10 mouse cellular contexts compared by ENCODE assay signal in the genomic region with DNA sequence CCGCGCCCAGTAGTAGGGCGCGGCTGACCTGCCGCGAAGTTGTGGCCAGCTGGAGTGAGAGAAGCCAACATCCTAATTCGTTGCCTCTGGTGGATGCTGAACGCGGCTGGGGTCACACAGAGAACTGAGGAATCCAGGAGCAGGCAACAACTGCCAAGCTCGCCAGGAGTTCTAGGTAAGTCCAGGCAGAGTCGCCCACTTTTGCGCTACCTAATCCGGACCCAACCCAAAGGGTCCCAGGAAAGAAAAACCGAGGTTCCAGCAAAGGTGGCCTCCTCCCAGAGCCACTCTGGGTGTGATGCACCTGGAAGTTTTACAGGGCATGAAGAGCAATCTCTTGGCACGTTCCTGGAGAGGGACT. TPM values are rescaled to one million over a fixed set of nuclear protein-coding genes. Genes with fewer than 3 reads are reported as not detected.
A peak's percentile ranks its signal among the peaks of the same experiment; 100 is the strongest.
DNase-seq lines count a peak whose midpoint lies in the region; ATAC-seq and TF ChIP-seq lines count a peak whose summit lies in the region.
"Had no signal": no experiment of that assay in that cellular context is flagged by ENCODE, and none has a peak within 500 bp of the region (broad histone marks: within the 10 kb centered on the region; RNA-seq: fewer than 3 reads in every experiment).

No protein-coding gene starts in this region.

- no peak for TF ChIP-seq CTCF in heart, postnatal 0 days (IDR thresholded peaks at IDR 0.05; ENCODE audit: low read depth)
- TF ChIP-seq CTCF in forebrain, postnatal 0 days (IDR thresholded peaks at IDR 0.05; ENCODE audit: low read depth): no peak

- H3K4me2 ChIP-seq in heart, postnatal 0 days (ENCODE audit: low read depth, low read length): peak overlapping the region; percentile 67
- peak overlapping the region; percentile 49 for H3K4me2 ChIP-seq in embryonic facial prominence, embryonic 12.5 days (replicated peaks)
- peak overlapping the region; percentile 72 for H3K4me2 ChIP-seq in forebrain, postnatal 0 days (ENCODE audit: low read depth)
- peak overlapping the region; percentile 78 for H3K4me2 ChIP-seq in midbrain, embryonic 14.5 days (ENCODE audit: low read length)

- no peak for DNase-seq in heart, postnatal 0 days (ENCODE audit: low spot score)
- DNase-seq in heart, postnatal 10 days: no peak
- DNase-seq in forebrain, postnatal 0 days: no peak
- no peak for DNase-seq in midbrain, embryonic 14.5 days
- DNase-seq in adrenal gland, adult 2 months: no peak
- no peak for DNase-seq in urinary bladder, postnatal 4 days (ENCODE audit: low spot score in 2 of 2)
- no peak for DNase-seq in gastrocnemius, postnatal 4 days (ENCODE audit: low spot score in 2 of 2)
- DNase-seq: adrenal gland, adult 8-10 months; gastrocnemius, adult 2 months had no signal

- intact Hi-C loops in heart, postnatal 10 days (cut with DNase I): no loop called here

- no peak overlapping the region for H3K27ac ChIP-seq in heart, postnatal 0 days (ENCODE audit: low read depth)
- H3K27ac ChIP-seq in embryonic facial prominence, embryonic 12.5 days: no peak overlapping the region
- H3K27ac ChIP-seq in forebrain, postnatal 0 days (ENCODE audit: low read depth, low read length): peak overlapping the region; percentile 84
- H3K27ac ChIP-seq in midbrain, embryonic 14.5 days (replicated peaks; ENCODE audit: low read depth, low read length): no peak overlapping the region
- H3K27ac ChIP-seq: gastrocnemius, adult 2 months had no signal

- 9% methylated on average over 15 of the region's 15 CpGs for WGBS in heart, postnatal 0 days
- WGBS in embryonic facial prominence, embryonic 12.5 days: 5% methylated on average over 15 of the region's 15 CpGs
- WGBS in forebrain, postnatal 0 days: 6% methylated on average over 15 of the region's 15 CpGs
- 2% methylated on average over 15 of the region's 15 CpGs for WGBS in midbrain, embryonic 14.5 days

- H3K9ac ChIP-seq in heart, postnatal 0 days (replicated peaks; ENCODE audit: low read depth, low read length): no peak overlapping the region
- H3K9ac ChIP-seq in embryonic facial prominence, embryonic 12.5 days: no peak overlapping the region
- peak overlapping the region; percentile 84 for H3K9ac ChIP-seq in forebrain, postnatal 0 days
- peak overlapping the region; percentile 69 for H3K9ac ChIP-seq in midbrain, embryonic 14.5 days (replicated peaks; ENCODE audit: low read length)

- no peaks in the 10 kb centered on the region for H3K4me1 ChIP-seq in heart, postnatal 0 days (ENCODE audit: control insufficient read depth, insufficient read depth)
- H3K4me1 ChIP-seq in embryonic facial prominence, embryonic 12.5 days: peaks cover 3% of the 10 kb centered on the region; the same call in 1 of the 2 replicates
- H3K4me1 ChIP-seq in forebrain, postnatal 0 days (ENCODE audit: insufficient read depth): peaks cover 11% of the 10 kb centered on the region; the same call in 1 of the 2 replicates
- H3K4me1 ChIP-seq in midbrain, embryonic 14.5 days (ENCODE audit: control insufficient read depth, insufficient read depth, low read length): 0 out of 2 replicates have a peak, but pooled peaks cover 4% of the 10 kb centered on the region

- ATAC-seq in heart, postnatal 0 days (ENCODE audit: insufficient read depth, low read depth): no peak
- ATAC-seq in embryonic facial prominence, embryonic 12.5 days (ENCODE audit: insufficient number of reproducible peaks, insufficient read depth, low FRiP score, low TSS enrichment): no peak
- ATAC-seq in forebrain, postnatal 0 days: no peak; the same call in 1 of the 2 replicates
- no peak for ATAC-seq in midbrain, embryonic 14.5 days (ENCODE audit: low FRiP score, low TSS enrichment)

- H3K36me3 ChIP-seq in heart, postnatal 0 days (replicated peaks; ENCODE audit: control insufficient read depth, insufficient read depth, low read length): no peaks in the 10 kb centered on the region
- no peaks in the 10 kb centered on the region for H3K36me3 ChIP-seq in embryonic facial prominence, embryonic 12.5 days
- no peaks in the 10 kb centered on the region for H3K36me3 ChIP-seq in forebrain, postnatal 0 days (ENCODE audit: insufficient read depth)
- no peaks in the 10 kb centered on the region for H3K36me3 ChIP-seq in midbrain, embryonic 14.5 days (ENCODE audit: control insufficient read depth, insufficient read depth, low read length)

- H3K4me3 ChIP-seq in heart, postnatal 0 days (ENCODE audit: low read depth, low read length): peak overlapping the region; percentile 44
- H3K4me3 ChIP-seq in embryonic facial prominence, embryonic 12.5 days: peak overlapping the region; percentile 32
- H3K4me3 ChIP-seq in forebrain, postnatal 0 days (ENCODE audit: low read depth, low read length): peak overlapping the region; percentile 63
- peak overlapping the region; percentile 52 for H3K4me3 ChIP-seq in midbrain, embryonic 14.5 days (replicated peaks; ENCODE audit: low read depth, low read length)
- H3K4me3 ChIP-seq: gastrocnemius, adult 2 months had no signal

- H3K9me3 ChIP-seq in heart, postnatal 0 days (replicated peaks; ENCODE audit: control insufficient read depth, low read length): no peaks in the 10 kb centered on the region
- H3K9me3 ChIP-seq in embryonic facial prominence, embryonic 12.5 days: no peaks in the 10 kb centered on the region
- H3K9me3 ChIP-seq in forebrain, postnatal 0 days (ENCODE audit: low read length): no peaks in the 10 kb centered on the region
- H3K9me3 ChIP-seq in midbrain, embryonic 14.5 days (ENCODE audit: control insufficient read depth, low read length): no peaks in the 10 kb centered on the region

- H3K27me3 ChIP-seq in heart, postnatal 0 days (ENCODE audit: control insufficient read depth, insufficient read depth, low read length): peaks cover 23% of the 10 kb centered on the region
- peaks cover 43% of the 10 kb centered on the region for H3K27me3 ChIP-seq in embryonic facial prominence, embryonic 12.5 days
- H3K27me3 ChIP-seq in forebrain, postnatal 0 days (ENCODE audit: insufficient read depth, low read length): no peaks in the 10 kb centered on the region
- peaks cover 8% of the 10 kb centered on the region; the same call in 1 of the 2 replicates for H3K27me3 ChIP-seq in midbrain, embryonic 14.5 days (ENCODE audit: control insufficient read depth, insufficient read depth, low read length)

- no peak for TF ChIP-seq EP300 in heart, postnatal 0 days (IDR thresholded peaks at IDR 0.05; ENCODE audit: low read depth)

RNA-seq across cellular contexts. Expression of gene Rbfox1, which starts 0.5 kb away (rescaled TPM):
- total RNA-seq in heart, postnatal 0 days (2014; rRNA removed; ENCODE audit: low replicate concordance): 6.0 and 20.2 TPM in 2 replicates
- 14.3 and 15.3 TPM in 2 replicates for polyA plus RNA-seq in heart, postnatal 0 days (2015; fragmentation: Nextera tagmentation; extraction: Ambion mirVana)
- total RNA-seq in heart, postnatal 10 days (2021): 10 to 100 TPM; 35.7 to 36.6 TPM
- 2.9 and 4.5 TPM in 2 replicates for polyA plus RNA-seq in embryonic facial prominence, embryonic 12.5 days (2016; fragmentation: Nextera tagmentation; extraction: Ambion mirVana)
- total RNA-seq in forebrain, postnatal 0 days (2014; rRNA removed): 124 and 129 TPM in 2 replicates
- polyA plus RNA-seq in forebrain, postnatal 0 days (2015; fragmentation: Nextera tagmentation; extraction: Ambion mirVana): 213 and 214 TPM in 2 replicates
- 125 and 142 TPM in 2 replicates for polyA plus RNA-seq in midbrain, embryonic 14.5 days (2014; fragmentation: Nextera tagmentation; extraction: Ambion mirVana)
- 1 to 10 TPM; 1.3 to 1.4 TPM for total RNA-seq in adrenal gland, adult 2 months (2021)
- polyA plus RNA-seq in adrenal gland, adult 2 months (2012; rRNA removed): 1.4 and 2.5 TPM in 2 replicates
- total RNA-seq in gastrocnemius, postnatal 4 days (2021): 10 to 100 TPM; 81.5 to 93.4 TPM

Comparison
In these comparisons a context has a peak if more than half of its experiments do, and no peak if none do; other contexts are left out.
1. H3K9ac ChIP-seq: peak in forebrain, postnatal 0 days (single experiment) and midbrain, embryonic 14.5 days (single experiment); none in heart, postnatal 0 days (single experiment) and embryonic facial prominence, embryonic 12.5 days (single experiment).
2. Peak in every context shown above with its lines, with median percentiles within 50 percentile points of each other: H3K4me2 ChIP-seq and H3K4me3 ChIP-seq.